Mouse (Mus musculus): ENCODE measurements around the gene Plekha6.

DNA sequence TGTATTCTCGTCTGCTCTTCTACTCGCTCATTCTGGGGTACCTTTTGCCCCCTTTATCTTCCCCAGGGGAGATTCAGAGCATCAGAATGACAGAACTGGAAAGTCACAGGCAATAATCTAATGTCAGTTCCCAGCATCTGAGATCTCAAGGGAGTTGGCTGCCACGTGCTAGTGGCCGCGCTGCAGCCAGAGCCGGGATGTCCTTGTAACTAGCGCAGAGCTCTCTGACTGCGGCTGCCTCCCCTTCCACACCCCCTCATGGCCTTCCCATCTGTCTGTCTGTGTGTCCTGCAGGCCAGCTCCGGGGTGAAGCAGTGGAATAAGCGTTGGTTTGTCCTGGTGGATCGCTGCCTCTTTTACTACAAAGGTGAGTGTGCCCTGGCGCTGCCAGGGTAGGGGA, 100.4 kb downstream of the Plekha6 start:
- TF ChIP-seq CTCF (IDR thresholded peaks at IDR 0.05; ENCODE audit: control insufficient read depth, insufficient read depth, low read length) (no peak), POLR2A (IDR thresholded peaks at IDR 0.05; ENCODE audit: borderline replicate concordance, control insufficient read depth, low read depth, low read length) (no peak)
